Mouse (Mus musculus) midbrain, embryonic 14.5 days (tissue): ENCODE measurements around the gene Pink1. TPM values are rescaled to one million over a fixed set of nuclear protein-coding genes. Genes with fewer than 3 reads are reported as not detected.

Source experiments
- ATAC-seq: fragments of 200-750 bp; cut with Nextera tagmentation; 2 replicates; pipeline ENCODE4 v1.8.0; 2017; ENCODE audit warnings: moderate number of reproducible peaks, moderate library complexity; ENCODE audit not compliant: low FRiP score, low TSS enrichment
- DNase-seq: peaks from one replicate; pipeline ENCODE4 v3.0.0-alpha.2; 2015
- H3K27ac ChIP-seq: fragments of 300-500 bp; sonication (generic); replicated peaks from 2 replicates; pipeline ENCODE4 v1.5.1; 2014; ENCODE audit warnings: mild to moderate bottlenecking, low read depth, low read length, moderate library complexity
- H3K27me3 ChIP-seq: fragments of 300-500 bp; sonication (generic); 2 replicates; pipeline ENCODE4 v1.6.1; 2014; ENCODE audit warnings: low read length, control low read depth, mixed read lengths; ENCODE audit not compliant: control insufficient read depth, insufficient read depth
- H3K36me3 ChIP-seq: fragments of 300-500 bp; sonication (generic); 2 replicates; pipeline ENCODE4 v1.6.1; 2014; ENCODE audit warnings: low read length, control low read depth; ENCODE audit not compliant: control insufficient read depth, insufficient read depth
- H3K4me1 ChIP-seq: fragments of 300-500 bp; sonication (generic); 2 replicates; pipeline ENCODE4 v1.6.1; 2014; ENCODE audit warnings: mild to moderate bottlenecking, antibody characterized with exemption, low read length, control low read depth; ENCODE audit not compliant: control insufficient read depth, insufficient read depth
- H3K4me2 ChIP-seq: fragments of 300-500 bp; sonication (generic); 2 replicates; pipeline ENCODE4 v1.6.1; 2014; ENCODE audit warnings: mild to moderate bottlenecking, low read length, moderate library complexity
- H3K4me3 ChIP-seq: fragments of 300-500 bp; sonication (generic); replicated peaks from 2 replicates; pipeline ENCODE4 v1.5.1; 2014; ENCODE audit warnings: low read depth, low read length
- H3K9ac ChIP-seq: fragments of 300-500 bp; sonication (generic); replicated peaks from 2 replicates; pipeline ENCODE4 v1.6.1; 2014; ENCODE audit warnings: mild to moderate bottlenecking, low read length, moderate library complexity
- H3K9me3 ChIP-seq: fragments of 300-500 bp; sonication (generic); 2 replicates; pipeline ENCODE4 v1.6.1; 2016; ENCODE audit warnings: low read length, control low read depth, mixed read lengths; ENCODE audit not compliant: control insufficient read depth
- WGBS: fragments of 180-500 bp; shearing (Covaris S2); extraction: QIAGEN DNeasy Blood & Tissue Kit; methylation state at CpG from one replicate; pipeline ENCODE4 v1.1.7; 2014; 5-methylcytosine and 5-hydroxymethylcytosine counted together
- polyA plus RNA-seq: library from polyadenylated mRNA; unstranded; fragments of >200 nt; fragmentation: Nextera tagmentation; extraction: Ambion mirVana; gene quantifications from 2 replicates; pipeline ENCODE4 v1.2.1, GENCODE M21; 2014

Pink1 gene
- polyA plus RNA-seq, 1 experiment from 2014 or later, result 54.1 TPM

- DNase-seq (no peak), ATAC-seq (no peak)
- Histone ChIP-seq H3K27ac (no peak overlapping the region), H3K9ac (no peak overlapping the region), H3K9me3 (no peaks in the 10 kb centered on the region), H3K36me3 (no peaks in the 10 kb centered on the region), H3K4me3 (no peak overlapping the region), H3K27me3 (no peaks in the 10 kb centered on the region), H3K4me1 (0 out of 2 replicates have a peak, but pooled peaks cover 3% of the 10 kb centered on the region), H3K4me2 (no peak overlapping the region)
- 52% methylated on average over 1 of the region's 1 CpGs for WGBS
These were observed 21.2 kb upstream of the Pink1 start for GRCm38 (mm10) chr4:138347280-138347679.

GRCm38 (mm10) chr4:138344891-138345545, 18.9 kb upstream of the Pink1 start:
- Histone ChIP-seq H3K4me2 (no peak overlapping the region), H3K9me3 (no peaks in the 10 kb centered on the region), H3K27ac (no peak overlapping the region), H3K4me3 (no peak overlapping the region), H3K36me3 (no peaks in the 10 kb centered on the region), H3K9ac (no peak overlapping the region), H3K4me1 (0 out of 2 replicates have a peak, but pooled peaks cover 3% of the 10 kb centered on the region), H3K27me3 (no peaks in the 10 kb centered on the region)
- DNase-seq (no peak), ATAC-seq (no peak)
- WGBS, result 76% methylated on average over 9 of the region's 9 CpGs

GRCm38 (mm10) chr4:138343341-138343837, 17.3 kb upstream of the Pink1 start:
- 62% methylated on average over 10 of the region's 10 CpGs for WGBS
- Histone ChIP-seq H3K4me2 (no peak overlapping the region), H3K27ac (no peak overlapping the region), H3K4me3 (no peak overlapping the region), H3K36me3 (no peaks in the 10 kb centered on the region), H3K9me3 (no peaks in the 10 kb centered on the region), H3K4me1 (0 out of 2 replicates have a peak, but pooled peaks cover 3% of the 10 kb centered on the region), H3K9ac (no peak overlapping the region), H3K27me3 (no peaks in the 10 kb centered on the region)
- peak; percentile 27 for DNase-seq
- no peak for ATAC-seq

GRCm38 (mm10) chr4:138342778-138343177, 16.7 kb upstream of the Pink1 start:
- no peaks in the 10 kb centered on the region for H3K36me3 ChIP-seq
- ATAC-seq, result no peak
- no peak overlapping the region for H3K9ac ChIP-seq
- H3K4me1 ChIP-seq, result 0 out of 2 replicates have a peak, but pooled peaks cover 3% of the 10 kb centered on the region
- H3K27me3 ChIP-seq, result no peaks in the 10 kb centered on the region
- no peak overlapping the region for H3K4me2 ChIP-seq
- no peak for DNase-seq
- no peaks in the 10 kb centered on the region for H3K9me3 ChIP-seq
- WGBS, result 88% methylated on average over 6 of the region's 6 CpGs
- no peak overlapping the region for H3K4me3 ChIP-seq
- no peak overlapping the region for H3K27ac ChIP-seq

GRCm38 (mm10) chr4:138342048-138342447, 15.9 kb upstream of the Pink1 start:
- Histone ChIP-seq H3K4me1 (0 out of 2 replicates have a peak, but pooled peaks cover 3% of the 10 kb centered on the region), H3K27me3 (no peaks in the 10 kb centered on the region), H3K9ac (no peak overlapping the region), H3K4me3 (no peak overlapping the region), H3K27ac (no peak overlapping the region), H3K4me2 (no peak overlapping the region), H3K36me3 (no peaks in the 10 kb centered on the region), H3K9me3 (no peaks in the 10 kb centered on the region)
- WGBS, result 82% methylated on average over 7 of the region's 7 CpGs
- DNase-seq (no peak), ATAC-seq (no peak)

- no peak for ATAC-seq
- Histone ChIP-seq H3K9me3 (no peaks in the 10 kb centered on the region), H3K4me3 (no peak overlapping the region), H3K4me2 (no peak overlapping the region), H3K27ac (no peak overlapping the region), H3K36me3 (no peaks in the 10 kb centered on the region), H3K4me1 (0 out of 2 replicates have a peak, but pooled peaks cover 3% of the 10 kb centered on the region), H3K9ac (no peak overlapping the region), H3K27me3 (no peaks in the 10 kb centered on the region)
- DNase-seq, result no peak
- 75% methylated on average over 8 of the region's 8 CpGs for WGBS
These were observed 15.3 kb upstream of the Pink1 start for GRCm38 (mm10) chr4:138341393-138341792.

- Histone ChIP-seq H3K36me3 (no peaks in the 10 kb centered on the region), H3K27me3 (no peaks in the 10 kb centered on the region), H3K27ac (no peak overlapping the region), H3K4me3 (no peak overlapping the region), H3K4me2 (no peak overlapping the region), H3K4me1 (0 out of 2 replicates have a peak, but pooled peaks cover 3% of the 10 kb centered on the region), H3K9ac (no peak overlapping the region), H3K9me3 (no peaks in the 10 kb centered on the region)
- WGBS, result 28% methylated on average over 4 of the region's 4 CpGs
- no peak for ATAC-seq
- DNase-seq, result peak; percentile 73
These were observed 13.9 kb upstream of the Pink1 start for GRCm38 (mm10) chr4:138339963-138340362.

- no peak overlapping the region for H3K27ac ChIP-seq
- 87% methylated on average over 9 of the region's 9 CpGs for WGBS
- no peak overlapping the region for H3K4me3 ChIP-seq
- ATAC-seq, result no peak
- no peak for DNase-seq
- H3K9me3 ChIP-seq, result no peaks in the 10 kb centered on the region
- H3K9ac ChIP-seq, result no peak overlapping the region
- no peaks in the 10 kb centered on the region for H3K27me3 ChIP-seq
- H3K4me2 ChIP-seq, result no peak overlapping the region
- no peaks in the 10 kb centered on the region for H3K4me1 ChIP-seq
- H3K36me3 ChIP-seq, result no peaks in the 10 kb centered on the region
These were observed 11.2 kb upstream of the Pink1 start for GRCm38 (mm10) chr4:138337341-138337740.

- Histone ChIP-seq H3K4me2 (no peak overlapping the region), H3K4me1 (no peaks in the 10 kb centered on the region), H3K27ac (no peak overlapping the region), H3K4me3 (no peak overlapping the region), H3K9ac (no peak overlapping the region), H3K36me3 (no peaks in the 10 kb centered on the region), H3K9me3 (no peaks in the 10 kb centered on the region), H3K27me3 (no peaks in the 10 kb centered on the region)
- no peak for ATAC-seq
- WGBS, result 84% methylated on average over 5 of the region's 5 CpGs
- DNase-seq, result no peak
These were observed 10.8 kb upstream of the Pink1 start for GRCm38 (mm10) chr4:138336876-138337275.
